Mouse (Mus musculus): Measurements from ENCODE around the gene Rab24.

The Rab24 gene

GRCm38 (mm10) chr13:55329109-55329682 is 7.5 kb upstream of the Rab24 start:
- DNase-seq (ENCODE audit: low read depth, low spot score): no peak

- no peak for DNase-seq (ENCODE audit: low read depth, low spot score)
These were observed 6.9 kb upstream of the Rab24 start for GRCm38 (mm10) chr13:55328641-55329040.

GRCm38 (mm10) chr13:55328171-55328570 is 6.4 kb upstream of the Rab24 start:
- DNase-seq (ENCODE audit: low read depth, low spot score): no peak

- DNase-seq (ENCODE audit: low read depth, low spot score): peak; percentile 57
These were observed 5.9 kb upstream of the Rab24 start for GRCm38 (mm10) chr13:55327633-55328032.

GRCm38 (mm10) chr13:55327169-55327568 is 5.4 kb upstream of the Rab24 start:
- DNase-seq (ENCODE audit: low read depth, low spot score): no peak

GRCm38 (mm10) chr13:55325596-55325995 is 3.9 kb upstream of the Rab24 start:
- DNase-seq (ENCODE audit: low read depth, low spot score): no peak

- no peak for DNase-seq (ENCODE audit: low read depth, low spot score)
These were observed 532 bp upstream of the Rab24 start for GRCm38 (mm10) chr13:55322130-55322825.

- no peak for DNase-seq (ENCODE audit: low read depth, low spot score)
These were observed 1.7 kb downstream of the Rab24 start, which contains the start of gene Prelid1 for GRCm38 (mm10) chr13:55319931-55320533. Gene Prelid1 (plus strand): TSS chr13:55320500.

- no peak for DNase-seq (ENCODE audit: low read depth, low spot score)
These were observed 3.4 kb downstream of the Rab24 start for GRCm38 (mm10) chr13:55318351-55318750.

GRCm38 (mm10) chr13:55314891-55315412 is 6.8 kb downstream of the Rab24 start:
- no peak for DNase-seq (ENCODE audit: low read depth, low spot score)

GRCm38 (mm10) chr13:55313051-55313450 is 8.7 kb downstream of the Rab24 start:
- DNase-seq (ENCODE audit: low read depth, low spot score): no peak

GRCm38 (mm10) chr13:55312028-55312630 is 9.6 kb downstream of the Rab24 start:
- DNase-seq (ENCODE audit: low read depth, low spot score): no peak

GRCm38 (mm10) chr13:55300913-55301312 is 20.8 kb downstream of the Rab24 start:
- no peak for DNase-seq (ENCODE audit: low read depth, low spot score)

GRCm38 (mm10) chr13:55296760-55297159 is 25.0 kb downstream of the Rab24 start:
- no peak for DNase-seq (ENCODE audit: low read depth, low spot score)

- DNase-seq (ENCODE audit: low read depth, low spot score): no peak
These were observed 32.9 kb downstream of the Rab24 start for GRCm38 (mm10) chr13:55288854-55289253.

GRCm38 (mm10) chr13:55277646-55278045 is 44.1 kb downstream of the Rab24 start:
- DNase-seq (ENCODE audit: low read depth, low spot score): no peak

- no peak for DNase-seq (ENCODE audit: low read depth, low spot score)
These were observed 44.5 kb downstream of the Rab24 start for GRCm38 (mm10) chr13:55277203-55277602.

Data from retina, adult 2 months (tissue).